Mouse (Mus musculus) megakaryocyte, embryonic 14.5 days (primary cell): Measurements from ENCODE around the gene Bcar3. TPM values are rescaled to one million over a fixed set of nuclear protein-coding genes. Genes with fewer than 3 reads are reported as not detected.

Experiments
- H3K27me3 ChIP-seq: replicated peaks from 2 replicates; pipeline ENCODE3; 2012; ENCODE audit warnings: inconsistent platforms
- H3K36me3 ChIP-seq: replicated peaks from 2 replicates; pipeline ENCODE3; 2012; ENCODE audit warnings: low read length, inconsistent platforms, mixed read lengths
- H3K4me1 ChIP-seq: 2 replicates; pipeline ENCODE4 v1.6.1; 2012; ENCODE audit warnings: inconsistent platforms
- H3K4me3 ChIP-seq: replicated peaks from 2 replicates; pipeline ENCODE3; 2012; ENCODE audit warnings: moderate library complexity, mild to moderate bottlenecking, inconsistent platforms
- H3K9me3 ChIP-seq: 2 replicates; pipeline ENCODE4 v1.6.1; 2012; ENCODE audit warnings: inconsistent platforms
- FLI1 ChIP-seq: IDR thresholded peaks from 2 replicates; pipeline ENCODE4 v1.6.1; 2012; ENCODE audit warnings: low read length, inconsistent platforms, mixed read lengths
- GATA1 ChIP-seq: IDR thresholded peaks from 3 replicates; pipeline ENCODE4 v1.6.1; 2012; ENCODE audit warnings: mixed read lengths, low read length, inconsistent platforms, borderline replicate concordance
- polyA plus RNA-seq: library from polyadenylated mRNA; stranded (reverse); fragments of >175 nt; gene quantifications from 2 replicates; pipeline ENCODE4 v1.2.3, GENCODE M21; 2012; ENCODE audit warnings: low replicate concordance; ENCODE audit not compliant: insufficient read depth

The Bcar3 gene
- polyA plus RNA-seq, 1 experiment, result 3.6 TPM

DNA sequence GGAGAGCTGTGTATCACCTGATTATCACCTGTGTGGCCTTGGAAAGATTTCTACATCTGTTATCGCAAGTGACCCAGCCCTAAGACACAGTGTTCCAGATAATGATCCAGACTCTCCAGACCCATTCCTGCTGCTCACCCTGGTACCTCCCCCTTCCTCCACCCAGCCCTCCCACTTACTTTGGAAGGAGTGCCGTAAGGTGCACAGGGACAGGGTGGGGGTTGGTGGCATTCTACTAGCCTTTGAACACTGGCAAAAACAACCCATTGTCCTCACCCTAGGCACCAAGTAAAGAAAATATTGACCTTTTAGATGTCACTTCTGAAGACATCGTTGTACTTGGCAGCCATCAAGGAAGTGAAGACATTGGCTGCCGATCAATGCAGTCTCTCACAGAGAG is 180.9 kb downstream of the Bcar3 start:
- no peaks in the 10 kb centered on the region for H3K9me3 ChIP-seq
- H3K4me3 ChIP-seq, result no peak overlapping the region
- H3K27me3 ChIP-seq, result peaks cover 18% of the 10 kb centered on the region
- no peak for TF ChIP-seq GATA1
- TF ChIP-seq FLI1, result no peak
- H3K36me3 ChIP-seq, result no peaks in the 10 kb centered on the region
- H3K4me1 ChIP-seq, result peaks cover 37% of the 10 kb centered on the region

- no peaks in the 10 kb centered on the region for H3K9me3 ChIP-seq
- H3K36me3 ChIP-seq, result no peaks in the 10 kb centered on the region
- TF ChIP-seq GATA1 (no peak), FLI1 (no peak)
- H3K4me1 ChIP-seq, result peaks cover 43% of the 10 kb centered on the region
- H3K4me3 ChIP-seq, result no peak overlapping the region
- H3K27me3 ChIP-seq, result peaks cover 23% of the 10 kb centered on the region
Observed at GRCm38 (mm10) chr3:122475735-122476134, 181.8 kb downstream of the Bcar3 start.

DNA sequence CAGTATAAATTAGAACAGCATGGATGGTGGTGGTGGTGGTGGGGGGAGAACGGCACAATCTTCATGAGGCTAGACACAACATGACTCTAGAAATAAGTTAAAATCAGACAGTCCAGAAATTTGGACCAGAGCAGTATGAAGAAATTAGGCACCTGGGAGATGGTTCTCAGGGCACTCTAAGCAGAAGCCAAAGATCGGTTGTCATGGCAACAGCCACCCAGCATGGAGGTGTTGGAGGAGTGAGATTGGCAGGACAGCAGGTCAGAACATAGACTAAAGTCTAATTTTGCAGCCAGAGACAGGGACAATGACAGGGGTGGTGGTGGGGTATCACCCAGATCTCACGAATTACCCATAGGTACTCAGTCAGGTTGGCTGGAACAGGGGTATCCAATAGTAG is 182.7 kb downstream of the Bcar3 start:
- H3K4me3 ChIP-seq, result no peak overlapping the region
- no peak for TF ChIP-seq GATA1
- no peak for TF ChIP-seq FLI1
- no peaks in the 10 kb centered on the region for H3K9me3 ChIP-seq
- peaks cover 23% of the 10 kb centered on the region for H3K27me3 ChIP-seq
- H3K4me1 ChIP-seq, result peaks cover 36% of the 10 kb centered on the region
- no peaks in the 10 kb centered on the region for H3K36me3 ChIP-seq

DNA sequence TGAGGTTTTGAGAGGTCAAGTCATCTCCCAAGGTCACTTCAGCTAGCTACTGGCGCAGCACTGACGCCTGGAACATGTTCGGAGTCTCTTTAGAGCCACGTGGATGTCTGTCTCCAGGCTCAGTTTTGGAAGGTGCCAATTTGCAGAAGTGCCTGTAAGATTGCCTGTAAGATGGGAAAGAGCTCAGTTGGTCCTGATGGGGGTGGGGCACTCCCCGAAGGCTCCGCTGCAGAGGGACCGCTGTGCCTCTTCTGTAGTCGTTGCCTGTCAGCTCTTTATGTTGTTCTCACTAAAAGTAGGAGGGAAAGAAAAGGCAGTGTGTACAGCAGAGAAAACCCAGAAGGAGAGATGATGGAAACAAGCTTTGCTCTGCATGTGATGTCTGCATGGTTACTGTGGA is 183.6 kb downstream of the Bcar3 start:
- no peak overlapping the region for H3K4me3 ChIP-seq
- H3K27me3 ChIP-seq, result peaks cover 23% of the 10 kb centered on the region
- TF ChIP-seq FLI1 (no peak), GATA1 (no peak)
- no peaks in the 10 kb centered on the region for H3K36me3 ChIP-seq
- no peaks in the 10 kb centered on the region for H3K9me3 ChIP-seq
- peaks cover 38% of the 10 kb centered on the region for H3K4me1 ChIP-seq

DNA sequence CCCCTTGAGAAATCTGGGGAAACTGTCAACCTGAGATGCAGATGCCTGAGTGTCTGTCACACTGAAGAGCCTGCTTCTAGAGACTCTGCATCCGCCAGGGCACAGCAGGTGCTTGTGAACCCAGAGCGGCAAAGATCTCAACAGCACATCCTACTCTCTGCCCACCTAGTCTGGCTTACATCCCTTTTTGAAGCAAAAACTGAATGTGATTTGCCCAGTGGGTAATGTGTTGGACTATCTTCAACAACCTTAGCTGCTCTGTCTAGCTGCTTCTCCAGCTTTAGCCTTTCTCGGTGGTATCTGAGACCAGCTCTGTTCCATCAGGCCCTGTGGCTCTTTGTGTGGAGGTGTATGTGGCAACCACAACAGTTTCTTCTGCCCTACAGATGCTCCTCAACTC is 184.8 kb downstream of the Bcar3 start:
- Histone ChIP-seq H3K4me1 (peaks cover 42% of the 10 kb centered on the region), H3K4me3 (no peak overlapping the region), H3K27me3 (peaks cover 32% of the 10 kb centered on the region), H3K36me3 (no peaks in the 10 kb centered on the region), H3K9me3 (no peaks in the 10 kb centered on the region)
- TF ChIP-seq FLI1, result no peak
- TF ChIP-seq GATA1, result no peak

- TF ChIP-seq FLI1 (no peak), GATA1 (no peak)
Observed at GRCm38 (mm10) chr3:122480065-122480675, 186.2 kb downstream of the Bcar3 start.

DNA sequence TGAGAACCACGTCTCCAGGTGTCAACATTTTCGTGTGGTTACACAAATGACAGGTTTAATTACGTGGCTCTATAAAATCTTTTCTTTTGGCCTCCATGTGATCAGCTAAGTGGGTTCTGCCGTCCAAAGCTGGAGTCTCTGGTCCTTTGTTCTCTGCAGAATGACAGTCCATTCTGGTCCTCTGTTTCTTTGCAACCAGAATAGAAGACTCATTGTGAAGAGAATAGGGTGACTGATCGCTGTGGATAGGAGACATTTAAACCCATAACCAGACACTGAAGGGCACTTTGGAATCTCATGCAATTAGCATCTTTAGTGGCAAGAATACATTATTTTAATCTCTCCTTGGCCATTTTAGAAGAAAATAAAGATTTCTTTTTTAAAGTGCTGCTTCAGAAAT is 187.1 kb downstream of the Bcar3 start:
- H3K27me3 ChIP-seq, result peaks cover 42% of the 10 kb centered on the region
- peaks cover 20% of the 10 kb centered on the region for H3K4me1 ChIP-seq
- H3K36me3 ChIP-seq, result no peaks in the 10 kb centered on the region
- no peak overlapping the region for H3K4me3 ChIP-seq
- H3K9me3 ChIP-seq, result no peaks in the 10 kb centered on the region
- no peak for TF ChIP-seq GATA1
- no peak for TF ChIP-seq FLI1

More at GRCm38 (mm10) chr3:122480065-122480675, 186.2 kb downstream of the Bcar3 start:
- peaks cover 39% of the 10 kb centered on the region for H3K27me3 ChIP-seq
- no peak overlapping the region for H3K4me3 ChIP-seq
- H3K36me3 ChIP-seq, result no peaks in the 10 kb centered on the region
- peaks cover 27% of the 10 kb centered on the region for H3K4me1 ChIP-seq
- H3K9me3 ChIP-seq, result no peaks in the 10 kb centered on the region

DNA sequence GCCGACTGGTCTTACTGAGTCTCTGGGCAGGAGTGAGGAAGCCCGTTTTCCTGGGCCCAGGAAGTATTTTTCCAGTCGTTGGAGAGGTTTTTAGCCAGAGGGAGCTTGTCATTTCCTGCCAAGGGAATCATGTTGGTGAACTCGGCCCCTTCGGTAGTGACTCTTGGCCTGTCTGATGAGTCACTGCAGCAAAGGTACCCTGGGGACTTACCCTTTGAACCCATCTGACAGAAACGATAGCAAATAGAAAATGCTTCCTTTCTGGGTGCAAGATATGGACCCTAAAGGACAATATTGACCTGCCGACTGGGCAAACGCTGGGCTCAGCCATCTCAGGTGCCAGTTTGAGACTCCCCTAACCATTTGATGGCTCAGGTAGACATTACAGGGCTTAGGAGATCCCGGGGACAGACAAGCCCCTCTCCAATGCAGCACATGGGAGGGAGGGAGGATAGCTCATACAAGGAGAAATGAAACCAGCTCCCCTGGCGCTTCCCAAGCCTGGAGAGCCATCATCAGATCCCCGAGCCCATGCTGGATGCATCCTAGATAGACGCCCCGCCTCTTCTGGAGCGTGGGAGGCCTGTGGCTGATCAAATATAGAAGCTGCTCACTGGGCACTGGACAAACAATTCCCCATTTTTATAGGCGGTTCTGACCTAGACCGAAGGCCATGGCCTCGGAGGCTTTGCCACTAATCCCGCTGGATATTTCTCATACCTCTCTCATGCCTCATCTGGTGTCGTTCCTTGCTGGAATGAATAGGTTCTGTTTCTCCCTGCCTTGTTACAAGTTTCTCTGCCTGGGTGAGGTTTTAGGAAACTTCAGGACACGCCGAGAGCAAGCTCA is 188.2 kb downstream of the Bcar3 start:
- TF ChIP-seq GATA1 (no peak), FLI1 (no peak)
- Histone ChIP-seq H3K4me1 (peaks cover 20% of the 10 kb centered on the region), H3K9me3 (no peaks in the 10 kb centered on the region), H3K27me3 (peaks cover 47% of the 10 kb centered on the region), H3K4me3 (no peak overlapping the region), H3K36me3 (no peaks in the 10 kb centered on the region)

DNA sequence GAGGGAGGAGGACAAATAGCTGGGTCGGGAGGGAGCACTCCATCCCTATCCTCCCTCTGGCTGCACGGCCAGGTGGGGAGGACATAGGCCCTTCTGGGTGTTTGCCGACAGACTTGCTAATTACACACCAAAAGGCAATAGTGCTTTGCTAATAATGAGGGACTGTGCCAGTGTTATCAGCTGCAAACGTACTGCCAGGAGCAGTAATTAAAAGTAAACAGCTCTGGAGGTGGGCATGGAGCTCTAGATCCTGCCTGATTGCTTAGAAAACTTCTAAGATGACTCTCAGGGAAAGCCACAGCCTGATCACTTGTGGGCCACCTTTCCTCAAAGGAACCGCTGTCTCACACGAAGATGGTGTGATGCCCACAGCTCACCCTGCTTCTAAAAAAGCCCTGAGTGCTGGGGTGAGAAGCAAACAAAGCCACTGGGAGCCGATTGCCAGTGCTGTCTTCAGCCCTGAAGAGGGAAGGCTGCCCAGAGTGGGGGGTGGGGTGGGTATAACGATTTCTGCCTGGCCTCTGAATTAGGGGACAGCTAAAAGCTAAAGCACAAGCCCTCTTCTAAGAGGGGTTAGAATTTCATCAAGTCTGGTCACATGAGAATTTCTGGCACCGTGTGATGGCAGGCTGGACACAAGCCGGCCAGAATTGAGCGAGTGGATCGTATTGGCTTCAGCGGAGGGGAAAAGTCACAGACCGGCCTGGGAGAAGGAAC is 189.3 kb downstream of the Bcar3 start:
- Histone ChIP-seq H3K9me3 (no peaks in the 10 kb centered on the region), H3K4me1 (peaks cover 20% of the 10 kb centered on the region), H3K36me3 (no peaks in the 10 kb centered on the region), H3K27me3 (peaks cover 42% of the 10 kb centered on the region), H3K4me3 (no peak overlapping the region)
- no peak for TF ChIP-seq GATA1
- TF ChIP-seq FLI1, result no peak

GRCm38 (mm10) chr3:122483783-122484130 is 189.8 kb downstream of the Bcar3 start:
- H3K36me3 ChIP-seq, result no peaks in the 10 kb centered on the region
- H3K27me3 ChIP-seq, result peaks cover 42% of the 10 kb centered on the region
- no peak for TF ChIP-seq GATA1
- no peak for TF ChIP-seq FLI1
- H3K4me3 ChIP-seq, result no peak overlapping the region
- H3K9me3 ChIP-seq, result no peaks in the 10 kb centered on the region
- H3K4me1 ChIP-seq, result peaks cover 20% of the 10 kb centered on the region
